Comparison of ENCODE assay signal across 9 mouse cellular contexts in genomic region chr2:73965595-73965994, GRCm38 (mm10). TPM values are rescaled to one million over a fixed set of nuclear protein-coding genes. Genes with fewer than 3 reads are reported as not detected.
DNase-seq lines count a peak whose midpoint lies in the region; ATAC-seq and TF ChIP-seq lines count a peak whose summit lies in the region.
"Had no signal": no experiment of that assay in that cellular context is flagged by ENCODE, and none has a peak within 500 bp of the region (broad histone marks: within the 10 kb centered on the region; RNA-seq: fewer than 3 reads in every experiment).

No protein-coding gene starts in this region.

- no peak for TF ChIP-seq EP300 in heart, postnatal 0 days (IDR thresholded peaks at IDR 0.05; ENCODE audit: low read depth)

- WGBS in heart, postnatal 0 days: 8% methylated on average over 4 of the region's 4 CpGs
- WGBS in heart, embryonic 12.5 days: 16% methylated on average over 4 of the region's 4 CpGs

- no peak overlapping the region for H3K4me2 ChIP-seq in heart, postnatal 0 days (ENCODE audit: low read depth, low read length)
- H3K4me2 ChIP-seq in heart, embryonic 12.5 days: no peak overlapping the region

- no peak overlapping the region for H3K4me3 ChIP-seq in heart, postnatal 0 days (ENCODE audit: low read depth, low read length)
- no peak overlapping the region for H3K4me3 ChIP-seq in heart, embryonic 12.5 days

- intact Hi-C loops in gastrocnemius, postnatal 36 days (cut with DNase I): loop anchor here (10.0 kb wide), 1 partner anchor 329 kb away; no protein-coding TSS in a partner anchor

- H3K4me1 ChIP-seq in heart, postnatal 0 days (ENCODE audit: control insufficient read depth, insufficient read depth): no peaks in the 10 kb centered on the region
- H3K4me1 ChIP-seq in heart, embryonic 12.5 days (replicated peaks): no peaks in the 10 kb centered on the region

- no peak overlapping the region for H3K27ac ChIP-seq in heart, postnatal 0 days (ENCODE audit: low read depth)
- H3K27ac ChIP-seq in heart, embryonic 12.5 days (ENCODE audit: poor library complexity, severe bottlenecking): no peak overlapping the region
- H3K27ac ChIP-seq: macrophage had no signal

- H3K9ac ChIP-seq in heart, postnatal 0 days (replicated peaks; ENCODE audit: low read depth, low read length): no peak overlapping the region
- no peak overlapping the region for H3K9ac ChIP-seq in heart, embryonic 12.5 days

- peak; percentile 66 for TF ChIP-seq CTCF in heart, postnatal 0 days (IDR thresholded peaks at IDR 0.05; ENCODE audit: low read depth)

- peaks cover 11% of the 10 kb centered on the region; the same call in 1 of the 2 replicates for H3K27me3 ChIP-seq in heart, postnatal 0 days (ENCODE audit: control insufficient read depth, insufficient read depth, low read length)
- peaks cover 14% of the 10 kb centered on the region for H3K27me3 ChIP-seq in heart, embryonic 12.5 days (replicated peaks)

- no peak for ATAC-seq in heart, postnatal 0 days (ENCODE audit: insufficient read depth, low read depth)
- no peak for ATAC-seq in heart, embryonic 12.5 days (ENCODE audit: insufficient number of reproducible peaks, low FRiP score)

- DNase-seq in heart, postnatal 0 days (ENCODE audit: low spot score): peak; percentile 10
- peak; percentile 5 for DNase-seq in right cerebral cortex, adult 18-20 months
- no peak for DNase-seq in right cerebral cortex, postnatal 25 days
- DNase-seq in c-Kit-positive CD71-positive TER-119-negative erythroid progenitor cells, embryonic 14.5 days (ENCODE audit: low read depth): peak; percentile 16
- DNase-seq in kidney, postnatal 14 days: peak; percentile 35
- DNase-seq in naive thymus-derived CD4-positive, alpha-beta T cell, adult 2 months (ENCODE audit: low read depth): peak; percentile 41
- no peak for DNase-seq in gastrocnemius, postnatal 36 days

- no peaks in the 10 kb centered on the region for H3K9me3 ChIP-seq in heart, postnatal 0 days (replicated peaks; ENCODE audit: control insufficient read depth, low read length)
- H3K9me3 ChIP-seq in heart, embryonic 12.5 days (replicated peaks): no peaks in the 10 kb centered on the region

- H3K36me3 ChIP-seq in heart, postnatal 0 days (replicated peaks; ENCODE audit: control insufficient read depth, insufficient read depth, low read length): no peaks in the 10 kb centered on the region
- no peaks in the 10 kb centered on the region for H3K36me3 ChIP-seq in heart, embryonic 12.5 days

RNA-seq across cellular contexts. Expression of gene Atp5g3, which starts 54.5 kb away (rescaled TPM):
- total RNA-seq in heart, postnatal 0 days (2014; rRNA removed; ENCODE audit: low replicate concordance): 1,707 and 1,861 TPM in 2 replicates
- 6,428 and 6,542 TPM in 2 replicates for polyA plus RNA-seq in heart, postnatal 0 days (2015; fragmentation: Nextera tagmentation; extraction: Ambion mirVana)
- 1,951 and 2,142 TPM in 2 replicates for polyA plus RNA-seq in heart, embryonic 12.5 days (2016; fragmentation: Nextera tagmentation; extraction: Ambion mirVana)
- total RNA-seq in gastrocnemius, postnatal 36 days (2021): 1,000 to 10,000 TPM; 1,252 to 1,286 TPM

Comparison
In these comparisons a context has a peak if more than half of its experiments do, and no peak if none do; other contexts are left out.
1. DNase-seq: peak in heart, postnatal 0 days (single experiment), right cerebral cortex, adult 18-20 months (single experiment), c-Kit-positive CD71-positive TER-119-negative erythroid progenitor cells, embryonic 14.5 days (single experiment), kidney, postnatal 14 days (single experiment) and naive thymus-derived CD4-positive, alpha-beta T cell, adult 2 months (single experiment); none in right cerebral cortex, postnatal 25 days (single experiment) and gastrocnemius, postnatal 36 days (0 of 2).